Mouse (Mus musculus): ENCODE measurements at regions not wholly inside any gene's neighbourhood (a gene's known extent, or its start where the extent isn't known, plus 50 kb on each side); places are given as distances from the start of the nearest gene placed in this dataset.

DNA sequence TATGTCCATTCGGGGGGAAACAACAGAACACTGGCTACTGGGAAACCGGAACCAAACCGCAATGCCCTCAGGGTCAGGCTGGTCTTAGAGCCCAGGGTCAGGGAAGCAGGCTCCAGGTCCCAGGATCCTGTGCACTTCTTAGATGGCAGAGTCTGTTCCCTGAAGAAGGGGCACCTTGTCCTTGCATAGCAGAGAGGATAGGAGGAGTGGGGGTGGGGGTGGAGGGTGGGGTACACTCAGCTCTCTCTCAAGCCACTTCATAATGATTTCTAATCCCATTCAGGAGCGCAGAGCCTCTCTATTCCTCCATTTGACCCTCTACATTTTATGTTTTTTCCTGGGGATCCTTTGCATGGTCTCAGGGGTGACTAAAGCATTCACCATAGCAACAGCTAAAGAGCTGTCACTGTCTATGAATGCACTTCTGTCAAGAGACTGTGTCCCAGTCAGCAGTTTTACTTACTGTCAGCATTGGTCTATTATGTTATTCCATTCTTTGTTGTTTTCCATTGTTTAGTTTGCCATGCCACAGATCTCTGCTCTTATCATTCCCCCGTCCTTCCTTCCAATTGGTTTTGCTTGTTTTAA, 64.2 kb upstream of the Gm17728 start:
- H3K4me2 ChIP-seq (ENCODE audit: low read depth, low read length) = no peak overlapping the region
- no peak overlapping the region for H3K9ac ChIP-seq (replicated peaks)
- H3K4me1 ChIP-seq (ENCODE audit: insufficient read depth) = no peaks in the 10 kb centered on the region
- ATAC-seq (no peak), DNase-seq (no peak)
- H3K27me3 ChIP-seq (ENCODE audit: insufficient read depth, low read length) = no peaks in the 10 kb centered on the region
- H3K36me3 ChIP-seq (replicated peaks; ENCODE audit: insufficient read depth, low read length) = no peaks in the 10 kb centered on the region
- TF ChIP-seq CTCF (IDR thresholded peaks at IDR 0.05; ENCODE audit: low read depth) = no peak
- TF ChIP-seq EP300 (IDR thresholded peaks at IDR 0.05; ENCODE audit: low read depth) = no peak
- no peaks in the 10 kb centered on the region for H3K9me3 ChIP-seq (ENCODE audit: low read length)
- 81% methylated on average over 5 of the region's 5 CpGs for WGBS (ENCODE audit: insufficient replicate concordance)
- no peak overlapping the region for H3K4me3 ChIP-seq (ENCODE audit: low read depth, low read length)
- no peak overlapping the region for H3K27ac ChIP-seq (ENCODE audit: low read depth)
